Mouse (Mus musculus) neutrophil, adult 59 days (primary cell): ENCODE results near the gene Rfc1. TPM values are rescaled to one million over a fixed set of nuclear protein-coding genes. Genes with fewer than 3 reads are reported as not detected.

Experiments used
- total RNA-seq, 2 experiments: library from RNA; stranded (reverse); gene quantifications; 1 replicate in 1 of 2; 2 replicates in 1 of 2; pipeline ENCODE4 v1.2.4; 2023

Gene Rfc1
- total RNA-seq, result 10 to 100 TPM; 56.5 to 64.7 TPM

GRCm38 (mm10) chr5:65335298-65336074 lies at the start of gene Rfc1:
Gene Rfc1, minus strand, starts transcription at chr5:65335670.

GRCm38 (mm10) chr5:65348168-65348567 lies 12.7 kb upstream of the Rfc1 start, which contains the start of gene Klb:
Gene Klb, plus strand, starts transcription at chr5:65348314.

Other genes with a start within 250 kb of the Rfc1 start
- gene Tmem156, start 243.5 kb downstream of the Rfc1 start, total RNA-seq, result 10 to 100 TPM; 31.7 to 40.7 TPM
- gene Klhl5, start 228.1 kb downstream of the Rfc1 start, total RNA-seq, result 10 to 100 TPM; 47.8 to 48.1 TPM
- under 1 TPM; 0.49 to 0.51 TPM for gene Wdr19, start 136.0 kb downstream of the Rfc1 start, total RNA-seq
- not detected for gene Klb, start 12.6 kb upstream of the Rfc1 start, total RNA-seq
- 100 to 1,000 TPM; 789 to 800 TPM for gene Rpl9, start 55.8 kb upstream of the Rfc1 start, total RNA-seq
- 10 to 100 TPM; 20.8 to 22.7 TPM for gene Lias, start 55.8 kb upstream of the Rfc1 start, total RNA-seq
- 10 to 100 TPM; 72.4 to 80.9 TPM for gene Ugdh, start 100.3 kb upstream of the Rfc1 start, total RNA-seq
- gene Gm43552, start 157.2 kb upstream of the Rfc1 start, total RNA-seq, result not detected
- 100 to 1,000 TPM; 184 to 185 TPM for gene Smim14, start 201.5 kb upstream of the Rfc1 start, total RNA-seq
- 10 to 100 TPM; 54.7 to 55.9 TPM for gene Ube2k, start 201.6 kb upstream of the Rfc1 start, total RNA-seq